Mouse (Mus musculus): ENCODE data around the gene Dennd4c. TPM values are rescaled to one million over a fixed set of nuclear protein-coding genes. Genes with fewer than 3 reads are reported as not detected.
A peak's percentile ranks its signal among the peaks of the same experiment; 100 is the strongest.
"Not testable (repeated sequence)": the region's sequence is repeated elsewhere in the genome, so short reads cannot be mapped to it uniquely, and the experiment has no call there.

Gene Dennd4c
- polyA plus RNA-seq, 1 experiment from 2014 or later, result 9.0 TPM

GRCm38 (mm10) chr4:86825143-86825542, 76.8 kb downstream of the Dennd4c start:
- 93% methylated on average over 7 of the region's 7 CpGs for WGBS
- Histone ChIP-seq H3K4me3 (no peak overlapping the region), H3K27ac (no peak overlapping the region), H3K36me3 (peaks cover 62% of the 10 kb centered on the region), H3K9ac (no peak overlapping the region), H3K4me1 (no peaks in the 10 kb centered on the region), H3K4me2 (replicated peaks) (no peak overlapping the region), H3K27me3 (no peaks in the 10 kb centered on the region), H3K9me3 (no peaks in the 10 kb centered on the region)
- ATAC-seq (ENCODE audit: low FRiP score, low read depth), result no peak

GRCm38 (mm10) chr4:86831896-86832295, 83.5 kb downstream of the Dennd4c start:
- no peaks in the 10 kb centered on the region for H3K4me1 ChIP-seq
- no peaks in the 10 kb centered on the region for H3K27me3 ChIP-seq
- H3K9ac ChIP-seq, result no peak overlapping the region
- H3K27ac ChIP-seq, result no peak overlapping the region
- H3K4me2 ChIP-seq (replicated peaks), result no peak overlapping the region
- H3K4me3 ChIP-seq, result no peak overlapping the region
- H3K9me3 ChIP-seq, result no peaks in the 10 kb centered on the region
- 94% methylated on average over 2 of the region's 2 CpGs for WGBS
- H3K36me3 ChIP-seq, result peaks cover 58% of the 10 kb centered on the region
- ATAC-seq (ENCODE audit: low FRiP score, low read depth), result no peak

DNA sequence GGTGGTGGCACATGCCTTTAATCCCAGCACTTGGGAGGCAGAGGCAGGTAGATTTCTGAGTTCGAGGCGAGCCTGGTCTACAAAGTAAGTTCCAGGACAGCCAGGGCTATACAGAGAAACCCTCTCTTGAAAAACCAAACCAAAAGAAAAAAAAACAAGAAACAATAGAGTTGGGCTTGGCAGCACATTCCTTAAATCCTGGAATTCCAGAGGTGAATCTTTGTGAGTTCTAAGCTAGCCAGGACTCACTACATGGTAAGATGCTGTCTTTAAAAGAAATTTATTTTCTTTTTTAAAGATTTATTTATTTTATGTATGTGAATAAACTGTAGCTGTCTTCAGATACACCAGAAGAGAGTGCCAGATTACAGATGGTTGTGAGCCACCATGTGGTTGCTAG, 92.8 kb downstream of the Dennd4c start:
- 100% methylated on average over 2 of the region's 2 CpGs for WGBS
- H3K36me3 ChIP-seq, result peaks cover 73% of the 10 kb centered on the region
- H3K9me3 ChIP-seq; H3K4me3 ChIP-seq; H3K4me1 ChIP-seq; H3K27me3 ChIP-seq; H3K27ac ChIP-seq; H3K9ac ChIP-seq; ATAC-seq (ENCODE audit: low FRiP score, low read depth); H3K4me2 ChIP-seq (replicated peaks): not testable (repeated sequence)

DNA sequence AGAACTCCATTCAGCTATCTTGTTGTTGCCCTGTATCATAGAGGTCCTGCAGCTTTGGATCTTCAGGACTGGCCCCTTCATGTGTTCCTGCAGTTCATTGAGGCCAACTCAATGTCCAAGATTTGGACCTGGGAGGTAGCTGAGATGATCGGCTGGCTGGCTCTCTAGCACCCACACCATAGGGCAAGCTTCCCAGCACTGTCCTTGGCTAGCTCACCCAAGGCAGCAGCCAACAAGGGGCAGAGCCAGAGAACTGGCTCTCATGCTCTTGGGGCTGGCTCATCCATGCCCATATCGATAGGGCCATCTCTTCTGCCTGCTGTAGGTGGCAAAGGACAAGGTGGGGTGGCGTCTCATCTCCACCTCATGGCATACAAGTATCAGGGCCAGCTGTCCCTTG, 97.0 kb downstream of the Dennd4c start:
- H3K9me3 ChIP-seq, result no peaks in the 10 kb centered on the region
- no peak overlapping the region for H3K27ac ChIP-seq
- H3K9ac ChIP-seq, result no peak overlapping the region
- ATAC-seq (ENCODE audit: low FRiP score, low read depth), result no peak
- no peaks in the 10 kb centered on the region for H3K27me3 ChIP-seq
- H3K4me1 ChIP-seq, result no peaks in the 10 kb centered on the region
- peaks cover 70% of the 10 kb centered on the region for H3K36me3 ChIP-seq
- no peak overlapping the region for H3K4me3 ChIP-seq
- WGBS, result 93% methylated on average over 3 of the region's 3 CpGs
- H3K4me2 ChIP-seq (replicated peaks), result no peak overlapping the region

- Histone ChIP-seq H3K27me3 (no peaks in the 10 kb centered on the region), H3K36me3 (peaks cover 67% of the 10 kb centered on the region), H3K4me2 (replicated peaks) (no peak overlapping the region), H3K9me3 (no peaks in the 10 kb centered on the region), H3K27ac (no peak overlapping the region), H3K9ac (no peak overlapping the region), H3K4me1 (no peaks in the 10 kb centered on the region), H3K4me3 (no peak overlapping the region)
- ATAC-seq (ENCODE audit: low FRiP score, low read depth), result no peak
- WGBS, result 88% methylated on average over 2 of the region's 2 CpGs
Measured at GRCm38 (mm10) chr4:86847246-86847645, 98.9 kb downstream of the Dennd4c start.

- H3K4me1 ChIP-seq, result peaks cover 9% of the 10 kb centered on the region
- no peak overlapping the region for H3K27ac ChIP-seq
- no peak overlapping the region for H3K4me3 ChIP-seq
- H3K9ac ChIP-seq, result no peak overlapping the region
- no peaks in the 10 kb centered on the region for H3K27me3 ChIP-seq
- no peaks in the 10 kb centered on the region for H3K9me3 ChIP-seq
- ATAC-seq (ENCODE audit: low FRiP score, low read depth), result no peak
- no peak overlapping the region for H3K4me2 ChIP-seq (replicated peaks)
- 80% methylated on average over 2 of the region's 2 CpGs for WGBS
- H3K36me3 ChIP-seq, result peaks cover 66% of the 10 kb centered on the region
Measured at GRCm38 (mm10) chr4:86851331-86851730, 103.0 kb downstream of the Dennd4c start.

DNA sequence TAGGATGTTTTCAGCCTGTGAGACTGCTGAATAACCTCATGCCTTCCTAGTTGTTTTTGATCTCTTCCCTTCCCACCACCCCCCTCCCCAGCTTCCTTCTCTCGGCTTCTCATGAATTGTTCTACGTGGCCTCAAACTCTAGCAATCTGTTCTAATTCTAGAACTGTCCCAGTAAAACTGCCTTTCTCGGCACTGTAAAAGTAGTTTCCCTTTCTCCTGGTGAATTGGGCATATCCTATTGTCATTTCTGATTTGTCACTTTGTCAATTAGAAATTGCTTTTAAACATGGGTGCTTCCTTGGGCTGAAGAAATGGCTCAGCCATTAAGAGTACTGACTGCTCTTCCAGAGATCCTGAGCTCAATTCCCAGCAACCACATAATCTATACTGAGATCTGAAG, 103.7 kb downstream of the Dennd4c start:
- Histone ChIP-seq H3K36me3 (peaks cover 62% of the 10 kb centered on the region), H3K27me3 (no peaks in the 10 kb centered on the region), H3K9me3 (no peaks in the 10 kb centered on the region), H3K4me1 (peaks cover 9% of the 10 kb centered on the region), H3K27ac (no peak overlapping the region), H3K4me2 (replicated peaks) (no peak overlapping the region), H3K4me3 (no peak overlapping the region), H3K9ac (no peak overlapping the region)
- ATAC-seq (ENCODE audit: low FRiP score, low read depth), result no peak
- WGBS, result 71% methylated on average over 3 of the region's 3 CpGs

DNA sequence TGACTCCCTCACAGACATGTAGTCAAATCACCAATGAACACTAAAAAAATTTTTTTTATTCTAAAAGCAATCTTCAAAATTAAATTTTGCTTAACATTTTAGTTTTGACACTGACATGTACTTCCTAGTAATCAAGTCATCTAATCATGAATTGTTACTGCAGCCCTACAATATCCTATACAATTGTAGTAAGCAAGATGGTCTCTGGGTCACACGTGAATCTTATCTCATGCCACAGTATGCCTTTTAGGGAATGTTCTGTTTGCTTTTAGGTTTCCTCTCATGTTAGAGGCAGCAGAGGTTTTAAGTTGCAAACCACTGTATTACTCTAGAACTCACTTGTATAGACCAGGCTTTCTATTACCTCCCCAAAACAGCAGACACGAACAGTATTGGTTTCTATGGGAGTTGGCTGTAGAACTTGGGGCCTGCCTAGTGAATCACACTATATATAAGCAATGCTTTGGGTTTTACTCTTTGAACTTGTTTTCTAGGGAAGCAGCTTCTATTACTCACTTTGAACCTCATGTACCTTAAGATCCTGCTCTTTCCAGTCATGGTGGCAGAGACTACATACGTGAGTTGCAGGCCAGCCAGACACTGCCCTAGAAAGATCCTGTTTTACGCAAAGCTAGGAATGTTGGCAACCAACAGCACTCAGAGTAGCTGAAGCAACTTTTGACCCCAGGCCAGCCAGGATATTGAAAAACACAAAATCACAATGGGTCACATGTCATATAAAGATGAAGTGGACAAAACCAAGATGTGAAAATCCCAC, 104.6 kb downstream of the Dennd4c start:
- WGBS, result 87% methylated on average over 4 of the region's 4 CpGs
- Histone ChIP-seq H3K4me1 (peaks cover 12% of the 10 kb centered on the region), H3K9ac (no peak overlapping the region), H3K27ac (no peak overlapping the region), H3K4me2 (replicated peaks) (no peak overlapping the region), H3K9me3 (no peaks in the 10 kb centered on the region), H3K4me3 (no peak overlapping the region), H3K27me3 (no peaks in the 10 kb centered on the region), H3K36me3 (peaks cover 52% of the 10 kb centered on the region)
- ATAC-seq (ENCODE audit: low FRiP score, low read depth), result no peak

DNA sequence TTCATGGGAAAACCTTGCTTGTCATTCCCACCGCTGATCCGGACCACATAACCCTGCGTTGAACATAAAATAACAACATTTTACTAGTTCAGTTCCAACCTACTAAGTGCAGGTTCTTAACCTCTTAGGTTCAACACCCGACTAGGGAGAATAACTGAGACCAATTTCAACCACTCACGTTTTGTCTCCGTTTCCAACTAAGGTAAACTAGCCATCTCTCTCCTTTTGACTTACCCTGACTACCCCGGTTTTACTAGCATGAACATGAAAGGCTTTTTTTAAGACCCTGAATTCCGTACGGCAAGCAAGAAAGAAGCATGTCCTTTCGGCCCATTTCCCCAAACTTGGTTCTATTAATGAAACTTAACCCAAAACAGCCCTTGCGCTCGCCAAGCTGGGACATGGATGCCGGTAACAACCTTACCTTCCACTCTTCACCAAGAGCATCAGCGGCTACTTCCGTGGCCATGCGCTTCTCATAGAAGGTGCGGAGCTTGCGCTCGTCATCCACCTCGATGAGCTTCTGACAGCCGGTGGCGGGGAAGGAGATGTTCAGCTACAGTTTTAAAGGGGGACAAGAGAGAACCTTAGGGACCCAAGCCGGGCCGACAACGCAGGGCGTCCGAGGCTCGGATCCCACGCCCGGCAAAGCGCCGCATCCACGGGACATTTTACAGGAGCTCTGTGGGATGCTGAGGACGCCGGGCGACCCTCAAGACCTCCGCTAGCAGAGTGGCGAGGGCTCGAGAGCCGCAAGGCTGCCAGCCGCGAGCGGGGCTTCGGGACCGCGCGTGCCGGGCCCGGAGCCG, 108.2 kb downstream of the Dennd4c start:
- peak overlapping the region; percentile 100 for H3K9ac ChIP-seq
- H3K27ac ChIP-seq, result peak overlapping the region; percentile 97
- peaks cover 38% of the 10 kb centered on the region for H3K36me3 ChIP-seq
- H3K4me2 ChIP-seq (replicated peaks), result peak overlapping the region; percentile 75
- H3K9me3 ChIP-seq, result no peaks in the 10 kb centered on the region
- ATAC-seq (ENCODE audit: low FRiP score, low read depth), result no peak
- H3K27me3 ChIP-seq, result no peaks in the 10 kb centered on the region
- WGBS, result 2% methylated on average over 50 of the region's 50 CpGs
- peak overlapping the region; percentile 98 for H3K4me3 ChIP-seq
- peaks cover 17% of the 10 kb centered on the region for H3K4me1 ChIP-seq

GRCm38 (mm10) chr4:86857113-86858069, 109.0 kb downstream of the Dennd4c start, which contains the start of gene Rps6:
Rps6 (minus strand) TSS chr4:86857412.
- H3K27ac ChIP-seq, result peak within 1 kb of the TSS; percentile 97
- peak within 1 kb of the TSS; percentile 98 for H3K4me3 ChIP-seq
- under 1% methylated on average over 67 of the region's 68 CpGs for WGBS
- ATAC-seq (ENCODE audit: low FRiP score, low read depth), result peak; percentile 98
- H3K9ac ChIP-seq, result peak within 1 kb of the TSS; percentile 100
- H3K4me2 ChIP-seq (replicated peaks), result peak within 1 kb of the TSS; percentile 78
- peaks cover 32% of the 10 kb centered on the region for H3K36me3 ChIP-seq
- no peaks in the 10 kb centered on the region for H3K27me3 ChIP-seq
- no peaks in the 10 kb centered on the region for H3K9me3 ChIP-seq
- H3K4me1 ChIP-seq, result peaks cover 17% of the 10 kb centered on the region

GRCm38 (mm10) chr4:86858070-86858440, 109.7 kb downstream of the Dennd4c start:
- Histone ChIP-seq H3K27me3 (no peaks in the 10 kb centered on the region), H3K27ac (no peak overlapping the region), H3K4me3 (peak overlapping the region; percentile 98), H3K9me3 (no peaks in the 10 kb centered on the region), H3K9ac (peak overlapping the region; percentile 78), H3K36me3 (peaks cover 25% of the 10 kb centered on the region), H3K4me2 (replicated peaks) (peak overlapping the region; percentile 78), H3K4me1 (peaks cover 17% of the 10 kb centered on the region)
- whole genome bisulfite sequencing, result 54% methylated on average over 12 of the region's 12 CpGs
- ATAC-seq (ENCODE audit: low FRiP score, low read depth), result no peak
